Mouse (Mus musculus): Measurements from ENCODE around the gene Wap. TPM values are rescaled to one million over a fixed set of nuclear protein-coding genes. Genes with fewer than 3 reads are reported as not detected.

The Wap gene
- total and polyA plus RNA-seq, 2 experiments from 2014 or later: not detected

GRCm38 (mm10) chr11:6629655-6630054, 8.8 kb downstream of the Wap start:
- no peak overlapping the region for H3K4me3 ChIP-seq (ENCODE audit: low read length)
- H3K27ac ChIP-seq: no peak overlapping the region
- H3K4me2 ChIP-seq (ENCODE audit: low read depth, low read length): no peak overlapping the region
- H3K36me3 ChIP-seq (ENCODE audit: insufficient read depth, low read length): no peaks in the 10 kb centered on the region
- ATAC-seq (no peak), DNase-seq (ENCODE audit: low spot score) (peak; percentile 21)
- H3K4me1 ChIP-seq (ENCODE audit: insufficient read depth, low read length): peaks cover 5% of the 10 kb centered on the region
- H3K27me3 ChIP-seq (ENCODE audit: insufficient read depth, low read length): no peaks in the 10 kb centered on the region
- peak; percentile 39 for TF ChIP-seq CTCF (IDR thresholded peaks at IDR 0.05; ENCODE audit: low read depth)
- H3K9ac ChIP-seq (replicated peaks; ENCODE audit: low read length): no peak overlapping the region
- no peaks in the 10 kb centered on the region for H3K9me3 ChIP-seq (ENCODE audit: low read length)

DNA sequence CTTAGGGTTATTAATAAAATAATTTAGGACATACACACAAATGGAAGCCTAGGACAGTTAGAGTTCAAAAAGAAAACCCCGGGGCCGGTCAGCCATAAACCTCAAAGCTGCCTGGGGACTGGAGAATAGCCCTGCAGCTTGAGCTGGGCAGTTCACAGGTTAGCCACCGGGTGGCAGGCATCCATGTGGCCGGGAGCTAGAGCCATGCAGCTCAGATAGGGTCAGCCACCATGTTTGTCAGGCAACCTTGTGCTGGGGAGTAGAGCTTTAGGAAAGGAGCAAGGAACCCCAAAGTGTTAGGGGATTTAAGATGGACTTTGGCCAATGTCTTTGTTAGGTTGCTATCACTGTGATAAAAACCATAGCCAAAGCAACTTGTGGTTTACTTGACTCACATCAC, 9.9 kb downstream of the Wap start:
- peaks cover 5% of the 10 kb centered on the region; the same call in 1 of the 2 replicates for H3K36me3 ChIP-seq (ENCODE audit: insufficient read depth, low read length)
- no peak overlapping the region for H3K9ac ChIP-seq (replicated peaks; ENCODE audit: low read length)
- no peaks in the 10 kb centered on the region for H3K9me3 ChIP-seq (ENCODE audit: low read length)
- H3K4me3 ChIP-seq (ENCODE audit: low read length): no peak overlapping the region
- TF ChIP-seq CTCF (IDR thresholded peaks at IDR 0.05; ENCODE audit: low read depth): peak; percentile 71
- H3K4me1 ChIP-seq (ENCODE audit: insufficient read depth, low read length): peaks cover 8% of the 10 kb centered on the region
- no peak overlapping the region for H3K4me2 ChIP-seq (ENCODE audit: low read depth, low read length)
- ATAC-seq (no peak), DNase-seq (ENCODE audit: low spot score) (peak; percentile 50)
- H3K27ac ChIP-seq: no peak overlapping the region
- H3K27me3 ChIP-seq (ENCODE audit: insufficient read depth, low read length): no peaks in the 10 kb centered on the region
- WGBS: 12% methylated on average over 4 of the region's 4 CpGs

- 93% methylated on average over 4 of the region's 4 CpGs for WGBS
- Histone ChIP-seq H3K27me3 (ENCODE audit: insufficient read depth, low read length) (no peaks in the 10 kb centered on the region), H3K9ac (replicated peaks; ENCODE audit: low read length) (no peak overlapping the region), H3K4me3 (ENCODE audit: low read length) (no peak overlapping the region), H3K9me3 (ENCODE audit: low read length) (no peaks in the 10 kb centered on the region), H3K4me1 (ENCODE audit: insufficient read depth, low read length) (peaks cover 8% of the 10 kb centered on the region), H3K27ac (no peak overlapping the region), H3K4me2 (ENCODE audit: low read depth, low read length) (no peak overlapping the region), H3K36me3 (ENCODE audit: insufficient read depth, low read length) (peaks cover 6% of the 10 kb centered on the region; the same call in 1 of the 2 replicates)
- ATAC-seq (no peak), DNase-seq (ENCODE audit: low spot score) (no peak)
- TF ChIP-seq CTCF (IDR thresholded peaks at IDR 0.05; ENCODE audit: low read depth): no peak
Observed at GRCm38 (mm10) chr11:6627731-6628130, 10.7 kb downstream of the Wap start.

DNA sequence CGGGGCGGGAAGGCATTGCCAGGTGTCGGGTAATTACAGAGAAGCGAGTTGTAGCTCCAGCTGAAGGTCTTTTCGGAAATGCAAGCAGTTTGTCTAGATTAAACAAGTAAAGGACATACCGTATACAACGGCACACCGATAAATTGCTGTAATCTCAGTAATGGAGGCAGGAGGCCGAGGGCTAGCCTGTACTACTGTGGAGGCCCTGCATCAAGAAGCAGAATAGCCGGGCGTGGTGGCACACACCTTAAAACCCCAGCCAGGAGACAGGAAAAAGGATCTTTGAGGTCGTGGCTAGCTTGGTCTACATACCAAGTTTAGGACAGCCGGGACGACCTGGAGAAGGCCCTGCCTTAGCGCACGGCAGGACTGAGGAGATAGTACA, 12.1 kb downstream of the Wap start:
- H3K9me3 ChIP-seq (ENCODE audit: low read length): no peaks in the 10 kb centered on the region
- H3K27ac ChIP-seq: peak overlapping the region; percentile 91
- peak; percentile 28 for ATAC-seq
- peak overlapping the region; percentile 80 for H3K4me2 ChIP-seq (ENCODE audit: low read depth, low read length)
- peaks cover 8% of the 10 kb centered on the region for H3K4me1 ChIP-seq (ENCODE audit: insufficient read depth, low read length)
- 14% methylated on average over 16 of the region's 16 CpGs for WGBS
- no peaks in the 10 kb centered on the region for H3K27me3 ChIP-seq (ENCODE audit: insufficient read depth, low read length)
- peak overlapping the region; percentile 77 for H3K4me3 ChIP-seq (ENCODE audit: low read length)
- peaks cover 15% of the 10 kb centered on the region; the same call in 1 of the 2 replicates for H3K36me3 ChIP-seq (ENCODE audit: insufficient read depth, low read length)
- DNase-seq (ENCODE audit: low spot score): no peak
- H3K9ac ChIP-seq (replicated peaks; ENCODE audit: low read length): peak overlapping the region; percentile 72
- TF ChIP-seq CTCF (IDR thresholded peaks at IDR 0.05; ENCODE audit: low read depth): no peak

- ATAC-seq (peak; percentile 96), DNase-seq (ENCODE audit: low spot score) (peak; percentile 99)
- Histone ChIP-seq H3K27ac (peak within 1 kb of the TSS; percentile 91), H3K9ac (replicated peaks; ENCODE audit: low read length) (peak within 1 kb of the TSS; percentile 72), H3K36me3 (ENCODE audit: insufficient read depth, low read length) (peaks cover 22% of the 10 kb centered on the region), H3K9me3 (ENCODE audit: low read length) (no peaks in the 10 kb centered on the region), H3K4me2 (ENCODE audit: low read depth, low read length) (peak within 1 kb of the TSS; percentile 80), H3K27me3 (ENCODE audit: insufficient read depth, low read length) (no peaks in the 10 kb centered on the region), H3K4me1 (ENCODE audit: insufficient read depth, low read length) (peaks cover 8% of the 10 kb centered on the region), H3K4me3 (ENCODE audit: low read length) (peak within 1 kb of the TSS; percentile 77)
- TF ChIP-seq CTCF (IDR thresholded peaks at IDR 0.05; ENCODE audit: low read depth): no peak
- 1% methylated on average over 66 of the region's 66 CpGs for WGBS
Observed at GRCm38 (mm10) chr11:6625478-6626387, 12.7 kb downstream of the Wap start, which contains the start of gene Tbrg4. Tbrg4 (minus strand) TSS chr11:6626067.

GRCm38 (mm10) chr11:6624619-6625382, 13.6 kb downstream of the Wap start:
- Histone ChIP-seq H3K36me3 (ENCODE audit: insufficient read depth, low read length) (peaks cover 31% of the 10 kb centered on the region), H3K27me3 (ENCODE audit: insufficient read depth, low read length) (no peaks in the 10 kb centered on the region), H3K4me2 (ENCODE audit: low read depth, low read length) (peak overlapping the region; percentile 80), H3K4me1 (ENCODE audit: insufficient read depth, low read length) (peaks cover 8% of the 10 kb centered on the region), H3K9ac (replicated peaks; ENCODE audit: low read length) (peak overlapping the region; percentile 72; the same call in 1 of the 2 replicates), H3K27ac (no peak overlapping the region), H3K4me3 (ENCODE audit: low read length) (peak overlapping the region; percentile 77), H3K9me3 (ENCODE audit: low read length) (no peaks in the 10 kb centered on the region)
- no peak for ATAC-seq
- WGBS: 69% methylated on average over 14 of the region's 14 CpGs
- no peak for DNase-seq (ENCODE audit: low spot score)
- no peak for TF ChIP-seq CTCF (IDR thresholded peaks at IDR 0.05; ENCODE audit: low read depth)

Measured in hindbrain, postnatal 0 days (tissue).